Mouse (Mus musculus) forebrain, postnatal 0 days (tissue): ENCODE results near the gene Faap20. TPM values are rescaled to one million over a fixed set of nuclear protein-coding genes. Genes with fewer than 3 reads are reported as not detected.

Experiments
- ATAC-seq: fragments of 200-750 bp; cut with Nextera tagmentation; 2 replicates; pipeline ENCODE4 v1.8.0; 2017; ENCODE audit warnings: mild to moderate bottlenecking, moderate library complexity
- DNase-seq: peaks from one replicate; pipeline ENCODE4 v3.0.0-alpha.2; 2015
- H3K27ac ChIP-seq: fragments of 300-500 bp; sonication (generic); 2 replicates; pipeline ENCODE4 v1.5.1; 2014; ENCODE audit warnings: low read depth, mild to moderate bottlenecking, antibody characterized with exemption, low read length, moderate library complexity, mixed read lengths
- H3K27me3 ChIP-seq: fragments of 300-500 bp; sonication (generic); 2 replicates; pipeline ENCODE4 v1.6.1; 2014; ENCODE audit warnings: mild to moderate bottlenecking, low read length, mixed read lengths; ENCODE audit not compliant: insufficient read depth
- H3K36me3 ChIP-seq: fragments of 300-500 bp; sonication (generic); 2 replicates; pipeline ENCODE4 v1.6.1; 2014; ENCODE audit warnings: mild to moderate bottlenecking, moderate library complexity; ENCODE audit not compliant: insufficient read depth
- H3K4me1 ChIP-seq: fragments of 300-500 bp; sonication (generic); 2 replicates; pipeline ENCODE4 v1.6.1; 2014; ENCODE audit warnings: antibody characterized with exemption; ENCODE audit not compliant: insufficient read depth
- H3K4me2 ChIP-seq: fragments of 300-500 bp; sonication (generic); 2 replicates; pipeline ENCODE4 v1.6.1; 2014; ENCODE audit warnings: low read depth, mild to moderate bottlenecking, moderate library complexity
- H3K4me3 ChIP-seq: fragments of 300-500 bp; sonication (generic); 2 replicates; pipeline ENCODE4 v1.5.1; 2014; ENCODE audit warnings: low read depth, low read length, mixed read lengths
- H3K9ac ChIP-seq: fragments of 300-500 bp; sonication (generic); 2 replicates; pipeline ENCODE4 v1.6.1; 2014; ENCODE audit warnings: mild to moderate bottlenecking
- H3K9me3 ChIP-seq: fragments of 300-500 bp; sonication (generic); 2 replicates; pipeline ENCODE4 v1.6.1; 2016; ENCODE audit warnings: low read length
- CTCF ChIP-seq: sonication (generic); IDR thresholded peaks from 2 replicates; pipeline ENCODE4 v1.5.1; 2016; ENCODE audit warnings: antibody characterized with exemption, control low read depth, low read depth
- WGBS: fragments of 180-500 bp; shearing (Covaris S2); extraction: QIAGEN DNeasy Blood & Tissue Kit; methylation state at CpG from one replicate; pipeline ENCODE4 v1.1.7; 2014; 5-methylcytosine and 5-hydroxymethylcytosine counted together
- polyA plus RNA-seq: library from polyadenylated mRNA; unstranded; fragments of >200 nt; fragmentation: Nextera tagmentation; extraction: Ambion mirVana; gene quantifications from 2 replicates; pipeline ENCODE4 v1.2.1, GENCODE M21; 2015
- total RNA-seq: library from RNA; depleted of rRNA; stranded (reverse); fragments of >200 nt; gene quantifications from 2 replicates; pipeline ENCODE4 v1.2.3, GENCODE M21; 2014

Gene Faap20
- total and polyA plus RNA-seq, 2 experiments from 2014 or later: 48.7 to 60.7 TPM

- no peak for ATAC-seq
- peak overlapping the region; percentile 27 for H3K4me2 ChIP-seq
- 39% methylated on average over 12 of the region's 12 CpGs for WGBS
- peak; percentile 15 for DNase-seq
- no peaks in the 10 kb centered on the region for H3K9me3 ChIP-seq
- TF ChIP-seq CTCF: no peak; the same call in 1 of the 2 replicates
- H3K36me3 ChIP-seq: no peaks in the 10 kb centered on the region
- H3K27ac ChIP-seq: 0 out of 2 replicates have a peak overlapping the region, but pooled peaks have one; percentile 21
- H3K4me1 ChIP-seq: peaks cover 59% of the 10 kb centered on the region
- H3K4me3 ChIP-seq: no peak overlapping the region
- H3K27me3 ChIP-seq: no peaks in the 10 kb centered on the region
- H3K9ac ChIP-seq: no peak overlapping the region
Observed at GRCm38 (mm10) chr4:155215773-155216630, 33.6 kb upstream of the Faap20 start.

GRCm38 (mm10) chr4:155217241-155218103, 32.1 kb upstream of the Faap20 start:
- DNase-seq: no peak
- Histone ChIP-seq H3K4me1 (peaks cover 59% of the 10 kb centered on the region), H3K9ac (no peak overlapping the region), H3K4me3 (no peak overlapping the region), H3K9me3 (no peaks in the 10 kb centered on the region), H3K27me3 (no peaks in the 10 kb centered on the region), H3K27ac (no peak overlapping the region), H3K36me3 (no peaks in the 10 kb centered on the region), H3K4me2 (peak overlapping the region; percentile 97)
- WGBS: 73% methylated on average over 12 of the region's 12 CpGs
- TF ChIP-seq CTCF: no peak
- no peak for ATAC-seq

- TF ChIP-seq CTCF: no peak
- Histone ChIP-seq H3K9ac (no peak overlapping the region), H3K27ac (no peak overlapping the region), H3K4me1 (peaks cover 54% of the 10 kb centered on the region), H3K36me3 (no peaks in the 10 kb centered on the region), H3K4me2 (peak overlapping the region; percentile 97), H3K9me3 (no peaks in the 10 kb centered on the region), H3K27me3 (no peaks in the 10 kb centered on the region), H3K4me3 (no peak overlapping the region)
- ATAC-seq (no peak), DNase-seq (no peak)
- 81% methylated on average over 9 of the region's 9 CpGs for WGBS
Observed at GRCm38 (mm10) chr4:155218104-155218732, 31.4 kb upstream of the Faap20 start.

- peak overlapping the region; percentile 97 for H3K4me2 ChIP-seq
- no peak overlapping the region for H3K27ac ChIP-seq
- WGBS: 62% methylated on average over 12 of the region's 12 CpGs
- H3K9ac ChIP-seq: peak overlapping the region; percentile 82
- H3K9me3 ChIP-seq: no peaks in the 10 kb centered on the region
- H3K4me1 ChIP-seq: peaks cover 41% of the 10 kb centered on the region
- no peaks in the 10 kb centered on the region for H3K27me3 ChIP-seq
- no peak for TF ChIP-seq CTCF
- DNase-seq (no peak), ATAC-seq (no peak)
- no peaks in the 10 kb centered on the region for H3K36me3 ChIP-seq
- H3K4me3 ChIP-seq: peak overlapping the region; percentile 79
Observed at GRCm38 (mm10) chr4:155219271-155220212, 30.1 kb upstream of the Faap20 start.

- DNase-seq: peak; percentile 75
- Histone ChIP-seq H3K9me3 (no peaks in the 10 kb centered on the region), H3K4me2 (peak overlapping the region; percentile 97), H3K27ac (0 out of 2 replicates have a peak overlapping the region, but pooled peaks have one; percentile 2), H3K27me3 (no peaks in the 10 kb centered on the region), H3K4me3 (peak overlapping the region; percentile 79), H3K4me1 (peaks cover 32% of the 10 kb centered on the region), H3K36me3 (no peaks in the 10 kb centered on the region), H3K9ac (peak overlapping the region; percentile 82)
- 3% methylated on average over 14 of the region's 14 CpGs for WGBS
- no peak for TF ChIP-seq CTCF
- no peak for ATAC-seq
Observed at GRCm38 (mm10) chr4:155220213-155221100, 29.1 kb upstream of the Faap20 start.
